In the genomic region with DNA sequence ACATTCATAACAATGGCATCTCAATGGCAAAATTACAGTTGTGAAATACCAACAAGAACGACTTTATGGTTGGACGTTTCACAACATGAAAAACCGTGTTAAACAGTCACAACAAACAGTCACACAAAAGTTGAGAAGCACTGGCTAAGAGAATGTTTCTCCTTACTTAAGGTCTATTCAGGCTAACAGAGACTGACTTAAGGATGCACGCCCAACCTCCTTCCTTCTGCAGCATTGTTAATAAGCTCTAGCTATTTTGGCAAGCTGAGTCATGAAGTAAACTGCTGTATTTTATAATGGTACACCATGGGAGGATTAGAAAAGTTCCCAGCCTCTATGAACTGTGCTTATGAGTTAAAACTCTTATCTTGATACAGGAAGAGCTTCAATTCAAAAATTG, we compare ENCODE assay signal across 18 mouse cellular contexts. TPM values are rescaled to one million over a fixed set of nuclear protein-coding genes. Genes with fewer than 3 reads are reported as not detected.
A peak's percentile ranks its signal among the peaks of the same experiment; 100 is the strongest.
DNase-seq lines count a peak whose midpoint lies in the region.
"Had no signal": no experiment of that assay in that cellular context is flagged by ENCODE, and none has a peak within 500 bp of the region (broad histone marks: within the 10 kb centered on the region; RNA-seq: fewer than 3 reads in every experiment).

No protein-coding gene starts in this region.

- H3K27me3 ChIP-seq in heart, embryonic 10.5 days (ENCODE audit: insufficient read depth, poor library complexity, severe bottlenecking), result no peaks in the 10 kb centered on the region
- H3K27me3 ChIP-seq: embryonic facial prominence, embryonic 12.5 days; forebrain, embryonic 13.5 days; forebrain, embryonic 15.5 days had no signal

- DNase-seq in heart, adult 11 months, result peak; percentile 72
- no peak for DNase-seq in heart, embryonic 10.5 days (ENCODE audit: low spot score)
- peak; percentile 24 for DNase-seq in lung, postnatal 25 days (ENCODE audit: low spot score)
- no peak for DNase-seq in lung, postnatal 14 days
- no peak for DNase-seq in retina, embryonic 14.5 days (ENCODE audit: low spot score)
- DNase-seq: adrenal gland, adult 2 months; adrenal gland, postnatal 10 days; adrenal gland, postnatal 25 days; cerebellum, adult 11-12 months; cerebellum, adult 2 months; cerebellum, adult 9-10 months; cerebellum, postnatal 10 days; cerebellum, postnatal 25 days; forebrain, postnatal 0 days had no signal

- no peaks in the 10 kb centered on the region for H3K36me3 ChIP-seq in heart, embryonic 10.5 days
- H3K36me3 ChIP-seq: embryonic facial prominence, embryonic 10.5 days; embryonic facial prominence, embryonic 12.5 days; forebrain, embryonic 15.5 days had no signal

- WGBS in heart, embryonic 10.5 days, result 91% methylated on average over 4 of the region's 4 CpGs

- H3K4me1 ChIP-seq in heart, embryonic 10.5 days, result peaks cover 7% of the 10 kb centered on the region
- H3K4me1 ChIP-seq: embryonic facial prominence, embryonic 10.5 days; embryonic facial prominence, embryonic 12.5 days had no signal

- no peaks in the 10 kb centered on the region for H3K9me3 ChIP-seq in heart, embryonic 10.5 days
- H3K9me3 ChIP-seq: embryonic facial prominence, embryonic 10.5 days; embryonic facial prominence, embryonic 12.5 days; forebrain, embryonic 13.5 days; forebrain, embryonic 15.5 days had no signal

- H3K4me3 ChIP-seq in heart, embryonic 10.5 days, result no peak overlapping the region
- H3K4me3 ChIP-seq: embryonic facial prominence, embryonic 10.5 days; embryonic facial prominence, embryonic 12.5 days; forebrain, embryonic 13.5 days; forebrain, embryonic 15.5 days had no signal

- no peak overlapping the region for H3K27ac ChIP-seq in heart, embryonic 10.5 days
- H3K27ac ChIP-seq: embryonic facial prominence, embryonic 10.5 days; embryonic facial prominence, embryonic 12.5 days; forebrain, embryonic 13.5 days; forebrain, embryonic 15.5 days had no signal

RNA-seq across cellular contexts. Expression of gene Tmem131, which starts 47.0 kb away (rescaled TPM):
- polyA plus RNA-seq in heart, embryonic 10.5 days (2016; fragmentation: Nextera tagmentation; extraction: Ambion mirVana), result 9.2 and 12.1 TPM in 2 replicates

Comparison
In these comparisons a context has a peak if more than half of its experiments do, and no peak if none do; other contexts are left out.
1. DNase-seq: peak in heart, adult 11 months (single experiment) and lung, postnatal 25 days (single experiment); none in heart, embryonic 10.5 days (single experiment), lung, postnatal 14 days (single experiment) and retina, embryonic 14.5 days (single experiment).